Mouse (Mus musculus) kidney, adult 9 months (tissue): Measurements from ENCODE around the gene Bank1.

ENCODE experiments used
- DNase-seq: peaks from one replicate; pipeline ENCODE4 v3.0.0; 2022

Gene Bank1

GRCm38 (mm10) chr3:136251578-136251977, 74.3 kb downstream of the Bank1 start:
- no peak for DNase-seq

GRCm38 (mm10) chr3:136247331-136247730, 78.5 kb downstream of the Bank1 start:
- DNase-seq = peak; percentile 6

- DNase-seq = no peak
Measured at GRCm38 (mm10) chr3:136244931-136245330, 80.9 kb downstream of the Bank1 start.

- no peak for DNase-seq
Measured at GRCm38 (mm10) chr3:136238790-136239189, 87.1 kb downstream of the Bank1 start.

GRCm38 (mm10) chr3:136233507-136233906, 92.4 kb downstream of the Bank1 start:
- DNase-seq = no peak

- DNase-seq = no peak
Measured at GRCm38 (mm10) chr3:136230602-136231151, 95.2 kb downstream of the Bank1 start.

GRCm38 (mm10) chr3:136189661-136190228, 136.1 kb downstream of the Bank1 start:
- no peak for DNase-seq

- no peak for DNase-seq
Measured at GRCm38 (mm10) chr3:136186548-136187113, 139.2 kb downstream of the Bank1 start.

- DNase-seq = no peak
Measured at GRCm38 (mm10) chr3:136171631-136172030, 154.2 kb downstream of the Bank1 start.

- no peak for DNase-seq
Measured at GRCm38 (mm10) chr3:136168071-136168470, 157.8 kb downstream of the Bank1 start.

GRCm38 (mm10) chr3:136166671-136167070, 159.2 kb downstream of the Bank1 start:
- no peak for DNase-seq

- DNase-seq = no peak
Measured at GRCm38 (mm10) chr3:136166033-136166361, 159.9 kb downstream of the Bank1 start.

GRCm38 (mm10) chr3:136165167-136166032, 160.5 kb downstream of the Bank1 start:
- DNase-seq = no peak

GRCm38 (mm10) chr3:136158059-136158458, 167.8 kb downstream of the Bank1 start:
- DNase-seq = no peak

GRCm38 (mm10) chr3:136155555-136155954, 170.3 kb downstream of the Bank1 start:
- no peak for DNase-seq

GRCm38 (mm10) chr3:136150886-136151285, 175.0 kb downstream of the Bank1 start:
- no peak for DNase-seq

- no peak for DNase-seq
Measured at GRCm38 (mm10) chr3:136147166-136147565, 178.7 kb downstream of the Bank1 start.

GRCm38 (mm10) chr3:136132013-136132412, 193.9 kb downstream of the Bank1 start:
- no peak for DNase-seq

- DNase-seq = peak; percentile 12
Measured at GRCm38 (mm10) chr3:136115478-136116215, 210.2 kb downstream of the Bank1 start.

- no peak for DNase-seq
Measured at GRCm38 (mm10) chr3:136109411-136110139, 216.3 kb downstream of the Bank1 start.

GRCm38 (mm10) chr3:136106452-136106851, 219.4 kb downstream of the Bank1 start:
- no peak for DNase-seq

- DNase-seq = no peak
Measured at GRCm38 (mm10) chr3:136103339-136103738, 222.5 kb downstream of the Bank1 start.
